In the genomic region with DNA sequence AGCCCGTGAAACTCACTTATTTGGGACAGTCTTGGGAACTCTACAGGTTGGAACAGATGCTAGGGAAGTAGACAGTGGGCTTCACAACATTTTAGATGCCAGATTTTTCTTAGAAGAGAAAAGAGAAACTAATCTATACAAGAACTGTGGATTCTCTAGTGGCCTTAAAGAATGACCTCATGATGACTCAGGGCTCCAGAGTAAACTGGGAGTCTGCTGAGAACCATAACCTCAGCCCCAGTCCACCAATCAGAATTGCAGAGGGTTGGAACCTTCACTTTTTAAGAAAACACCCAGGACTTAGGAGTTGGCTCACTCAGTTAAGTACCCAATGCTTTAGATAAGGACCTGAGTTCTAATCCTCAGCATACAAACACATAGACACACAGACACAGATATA, we compare ENCODE assay signal across 18 mouse cellular contexts.
"Had no signal": no experiment of that assay in that cellular context is flagged by ENCODE, and none has a peak within 500 bp of the region (broad histone marks: within the 10 kb centered on the region; RNA-seq: fewer than 3 reads in every experiment).

No protein-coding gene starts in this region.

- H3K27ac ChIP-seq: kidney, postnatal 0 days; layer of hippocampus, adult 2 months; limb, embryonic 10.5 days; limb, embryonic 13.5 days; liver, embryonic 12.5 days; liver, embryonic 15.5 days; lung, embryonic 15.5 days had no signal

- H3K9me3 ChIP-seq: limb, embryonic 10.5 days; limb, embryonic 13.5 days; liver, embryonic 12.5 days; liver, embryonic 15.5 days; lung, embryonic 15.5 days had no signal

- H3K4me2 ChIP-seq: limb, embryonic 13.5 days; liver, embryonic 12.5 days; liver, embryonic 15.5 days; lung, embryonic 15.5 days; midbrain, embryonic 11.5 days had no signal

- H3K4me3 ChIP-seq: layer of hippocampus, adult 2 months; limb, embryonic 10.5 days; limb, embryonic 13.5 days; liver, embryonic 12.5 days; liver, embryonic 15.5 days; lung, embryonic 15.5 days had no signal

- ATAC-seq: liver, embryonic 12.5 days had no signal

- H3K36me3 ChIP-seq: limb, embryonic 10.5 days; limb, embryonic 13.5 days; liver, embryonic 12.5 days; liver, embryonic 15.5 days; lung, embryonic 15.5 days had no signal

- DNase-seq: kidney, postnatal 25 days; layer of hippocampus, adult 9-11 months; liver; lung, adult 18-20 months; lung, postnatal 10 days; lung, postnatal 36 days; midbrain, embryonic 14.5 days; thymus, adult 18-20 months; thymus, postnatal 14 days; thymus, postnatal 4 days had no signal

- H3K4me1 ChIP-seq: limb, embryonic 10.5 days; limb, embryonic 13.5 days; liver, embryonic 12.5 days; liver, embryonic 15.5 days; lung, embryonic 15.5 days had no signal

- H3K9ac ChIP-seq: limb, embryonic 13.5 days; liver, embryonic 12.5 days; liver, embryonic 15.5 days; lung, embryonic 15.5 days had no signal

- H3K27me3 ChIP-seq: limb, embryonic 13.5 days; liver, embryonic 12.5 days; liver, embryonic 15.5 days; lung, embryonic 15.5 days had no signal
